ENCODE assay signal across 9 mouse cellular contexts in the genomic region with DNA sequence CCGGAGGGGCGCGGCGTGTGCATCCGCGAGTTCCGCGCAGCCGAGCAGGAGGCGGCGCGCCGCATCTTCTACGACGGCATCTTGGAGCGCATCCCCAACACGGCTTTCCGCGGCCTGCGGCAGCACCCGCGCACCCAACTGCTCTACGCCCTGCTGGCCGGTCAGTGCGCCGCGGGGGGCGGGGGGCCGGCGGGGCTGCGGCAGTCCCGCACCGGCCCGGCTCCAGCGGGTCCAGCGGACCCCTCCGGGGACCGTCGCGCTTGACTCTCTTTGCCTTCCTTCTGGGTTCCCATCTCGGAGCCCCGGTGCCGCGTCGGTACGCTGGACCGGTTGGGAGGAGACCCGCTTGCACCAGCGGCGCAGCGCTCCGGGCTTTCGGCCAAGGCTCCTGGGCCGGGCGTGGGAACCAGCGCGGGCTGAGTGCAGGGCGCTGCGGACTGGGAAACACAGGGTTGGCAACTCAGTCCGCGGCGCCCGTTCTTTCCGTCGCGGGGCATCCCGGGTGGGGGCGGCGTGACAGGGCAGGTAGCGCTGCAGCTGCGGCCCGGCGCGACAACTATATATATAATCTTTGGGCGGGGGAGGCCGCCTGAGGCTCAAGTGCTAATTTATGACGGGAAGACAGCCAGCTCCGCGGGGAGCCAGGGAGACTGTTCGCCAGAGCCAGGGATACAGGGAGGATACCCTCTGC. TPM values are rescaled to one million over a fixed set of nuclear protein-coding genes. Genes with fewer than 3 reads are reported as not detected.
DNase-seq lines count a peak whose midpoint lies in the region; ATAC-seq and TF ChIP-seq lines count a peak whose summit lies in the region.
"Had no signal": no experiment of that assay in that cellular context is flagged by ENCODE, and none has a peak within 500 bp of the region (broad histone marks: within the 10 kb centered on the region; RNA-seq: fewer than 3 reads in every experiment).

No protein-coding gene starts in this region.

- TF ChIP-seq CTCF in kidney, adult 2 months (conservative IDR thresholded peaks at IDR 0.05; ENCODE audit: insufficient read depth, insufficient read length, low read depth, low read length), result no peak

- no peak for TF ChIP-seq POLR2A in kidney, adult 2 months (IDR thresholded peaks at IDR 0.05; ENCODE audit: low read depth, low read length)

- no peaks in the 10 kb centered on the region for H3K36me3 ChIP-seq in kidney, adult 2 months (ENCODE audit: control insufficient read depth, insufficient read depth, low read length)
- no peaks in the 10 kb centered on the region for H3K36me3 ChIP-seq in limb, embryonic 11.5 days (ENCODE audit: control insufficient read depth, insufficient read depth, low read length)
- peaks cover 13% of the 10 kb centered on the region; the same call in 1 of the 2 replicates for H3K36me3 ChIP-seq in midbrain, embryonic 15.5 days (replicated peaks)

- peak overlapping the region; percentile 99 for H3K4me2 ChIP-seq in limb, embryonic 11.5 days (ENCODE audit: low read depth, severe bottlenecking)
- peak overlapping the region; percentile 83 for H3K4me2 ChIP-seq in midbrain, embryonic 15.5 days

- DNase-seq in heart, adult 11 months, result peak; percentile 91
- DNase-seq in heart, postnatal 25 days (ENCODE audit: low spot score), result no peak
- DNase-seq in cerebellum, postnatal 36 days, result peak; percentile 73 to 74
- DNase-seq in heart, adult 18-20 months, result peak; percentile 42 to 67
- DNase-seq in kidney, adult 2 months, result peak; percentile 50
- DNase-seq in limb, embryonic 11.5 days (ENCODE audit: low spot score), result peak; percentile 56
- peak; percentile 45 for DNase-seq in testis, postnatal 14 days (ENCODE audit: low spot score)

- intact Hi-C loops in heart, postnatal 25 days (cut with DNase I), result no loop called here

- no peaks in the 10 kb centered on the region for H3K4me1 ChIP-seq in kidney, adult 2 months (ENCODE audit: control insufficient read depth, insufficient read depth, low read length)
- H3K4me1 ChIP-seq in limb, embryonic 11.5 days (ENCODE audit: control insufficient read depth, insufficient read depth, low read length), result peaks cover 12% of the 10 kb centered on the region
- H3K4me1 ChIP-seq in midbrain, embryonic 15.5 days, result peaks cover 40% of the 10 kb centered on the region

- ATAC-seq in limb, embryonic 11.5 days (ENCODE audit: insufficient number of reproducible peaks, low FRiP score, low TSS enrichment, low read depth), result 0 out of 2 replicates have a peak, but pooled peaks have one; percentile 14
- ATAC-seq in midbrain, embryonic 15.5 days (replicated peaks), result peak; percentile 32

- peak overlapping the region; percentile 52; the same call in 1 of the 2 replicates for H3K4me3 ChIP-seq in kidney, adult 2 months (ENCODE audit: insufficient read depth, low read depth, low read length)
- peak overlapping the region; percentile 56 for H3K4me3 ChIP-seq in limb, embryonic 11.5 days (ENCODE audit: low read depth, low read length)
- peak overlapping the region; percentile 99 for H3K4me3 ChIP-seq in midbrain, embryonic 15.5 days

- H3K27me3 ChIP-seq in kidney, adult 2 months (replicated peaks; ENCODE audit: control insufficient read depth, insufficient read depth, low read length), result peaks cover 2% of the 10 kb centered on the region; the same call in 1 of the 2 replicates
- peaks cover 54% of the 10 kb centered on the region for H3K27me3 ChIP-seq in limb, embryonic 11.5 days (ENCODE audit: control insufficient read depth, insufficient read depth, low read length)
- H3K27me3 ChIP-seq in midbrain, embryonic 15.5 days (replicated peaks), result no peaks in the 10 kb centered on the region

- H3K27ac ChIP-seq in kidney, adult 2 months (ENCODE audit: insufficient read depth, low read depth, low read length), result no peak overlapping the region
- no peak overlapping the region for H3K27ac ChIP-seq in limb, embryonic 11.5 days (replicated peaks; ENCODE audit: low read depth, low read length)
- peak overlapping the region; percentile 100 for H3K27ac ChIP-seq in midbrain, embryonic 15.5 days

- H3K9ac ChIP-seq in limb, embryonic 11.5 days (ENCODE audit: low read length), result peak overlapping the region; percentile 52
- peak overlapping the region; percentile 98 for H3K9ac ChIP-seq in midbrain, embryonic 15.5 days

- no peaks in the 10 kb centered on the region for H3K9me3 ChIP-seq in limb, embryonic 11.5 days (ENCODE audit: control insufficient read depth, low read length)
- H3K9me3 ChIP-seq in midbrain, embryonic 15.5 days, result no peaks in the 10 kb centered on the region

- WGBS in kidney, adult 2 months, result 1% methylated on average over 80 of the region's 80 CpGs
- WGBS in limb, embryonic 11.5 days, result under 1% methylated on average over 73 of the region's 80 CpGs
- WGBS in midbrain, embryonic 15.5 days, result under 1% methylated on average over 66 of the region's 80 CpGs

RNA-seq across cellular contexts. Expression of gene Nat8l, which starts 1.4 kb away (rescaled TPM):
- 1 to 10 TPM; 1.1 TPM for total RNA-seq in heart, postnatal 25 days (2021)
- 1 to 10 TPM; 1.5 to 3.7 TPM for total RNA-seq in heart, adult 18-20 months (2021)
- 5.8 and 6.5 TPM in 2 replicates for polyA plus RNA-seq in kidney, adult 2 months (2012; rRNA removed)
- 0.09 and 0.21 TPM in 2 replicates for polyA plus RNA-seq in limb, embryonic 11.5 days (2014; fragmentation: Nextera tagmentation; extraction: Ambion mirVana)
- polyA plus RNA-seq in midbrain, embryonic 15.5 days (2015; fragmentation: Nextera tagmentation; extraction: Ambion mirVana), result 5.8 and 6.0 TPM in 2 replicates

RNA-seq across cellular contexts. Expression of gene Gm1673, which starts 14.0 kb away (rescaled TPM):
- total RNA-seq in heart, postnatal 25 days (2021), result 1 to 10 TPM; 2.8 to 3.1 TPM
- 1 to 10 TPM; 3.3 to 4.0 TPM for total RNA-seq in heart, adult 18-20 months (2021)
- polyA plus RNA-seq in kidney, adult 2 months (2012; rRNA removed), result 3.3 and 4.1 TPM in 2 replicates
- polyA plus RNA-seq in limb, embryonic 11.5 days (2014; fragmentation: Nextera tagmentation; extraction: Ambion mirVana), result 150 and 154 TPM in 2 replicates
- polyA plus RNA-seq in midbrain, embryonic 15.5 days (2015; fragmentation: Nextera tagmentation; extraction: Ambion mirVana), result 583 and 656 TPM in 2 replicates
- total RNA-seq: hematopoietic stem cell, adult 5-6 weeks had no signal

Comparison
In these comparisons a context has a peak if more than half of its experiments do, and no peak if none do; other contexts are left out.
1. RNA of gene Gm1673, which starts 14.0 kb away (polyA plus RNA-seq): 583 to 656 TPM in midbrain, embryonic 15.5 days and 150 to 154 TPM in limb, embryonic 11.5 days; 3.3 to 4.1 TPM in kidney, adult 2 months; every median in the first group is over 10 times any median in the second.
2. Peak in every context shown above with its lines, with median percentiles within 50 percentile points of each other: H3K4me3 ChIP-seq.